Mouse (Mus musculus): ENCODE results near the gene Ptprt. TPM values are rescaled to one million over a fixed set of nuclear protein-coding genes. Genes with fewer than 3 reads are reported as not detected.
A peak's percentile ranks its signal among the peaks of the same experiment; 100 is the strongest.

Ptprt gene
- polyA plus RNA-seq, 1 experiment from 2014 or later = 14.0 TPM

- Histone ChIP-seq H3K27ac (replicated peaks) (no peak overlapping the region), H3K36me3 (no peaks in the 10 kb centered on the region), H3K27me3 (replicated peaks) (no peaks in the 10 kb centered on the region), H3K4me1 (no peaks in the 10 kb centered on the region), H3K9me3 (replicated peaks) (no peaks in the 10 kb centered on the region), H3K9ac (replicated peaks) (no peak overlapping the region), H3K4me3 (replicated peaks) (no peak overlapping the region), H3K4me2 (no peak overlapping the region)
- ATAC-seq (ENCODE audit: low FRiP score) = no peak
- 90% methylated on average over 2 of the region's 2 CpGs for WGBS
Measured at GRCm38 (mm10) chr2:161767528-161767927, 893.4 kb downstream of the Ptprt start.

GRCm38 (mm10) chr2:161713024-161713423 lies 947.9 kb downstream of the Ptprt start:
- Histone ChIP-seq H3K27me3 (replicated peaks) (no peaks in the 10 kb centered on the region), H3K4me1 (no peaks in the 10 kb centered on the region), H3K4me2 (no peak overlapping the region), H3K4me3 (replicated peaks) (no peak overlapping the region), H3K27ac (replicated peaks) (no peak overlapping the region), H3K9me3 (replicated peaks) (no peaks in the 10 kb centered on the region), H3K9ac (replicated peaks) (no peak overlapping the region), H3K36me3 (no peaks in the 10 kb centered on the region)
- ATAC-seq (ENCODE audit: low FRiP score) = no peak
- WGBS = 38% methylated on average over 4 of the region's 4 CpGs

GRCm38 (mm10) chr2:161709316-161709715 lies 951.6 kb downstream of the Ptprt start:
- Histone ChIP-seq H3K4me3 (replicated peaks) (no peak overlapping the region), H3K9me3 (replicated peaks) (no peaks in the 10 kb centered on the region), H3K4me2 (no peak overlapping the region), H3K4me1 (peaks cover 15% of the 10 kb centered on the region), H3K9ac (replicated peaks) (no peak overlapping the region), H3K27me3 (replicated peaks) (no peaks in the 10 kb centered on the region), H3K27ac (replicated peaks) (no peak overlapping the region), H3K36me3 (no peaks in the 10 kb centered on the region)
- ATAC-seq (ENCODE audit: low FRiP score) = no peak
- 92% methylated on average over 5 of the region's 5 CpGs for WGBS

- Histone ChIP-seq H3K27me3 (replicated peaks) (no peaks in the 10 kb centered on the region), H3K4me1 (peaks cover 16% of the 10 kb centered on the region), H3K4me3 (replicated peaks) (no peak overlapping the region), H3K27ac (replicated peaks) (no peak overlapping the region), H3K9me3 (replicated peaks) (no peaks in the 10 kb centered on the region), H3K36me3 (no peaks in the 10 kb centered on the region), H3K9ac (replicated peaks) (no peak overlapping the region), H3K4me2 (no peak overlapping the region)
- 90% methylated on average over 7 of the region's 7 CpGs for WGBS
- no peak for ATAC-seq (ENCODE audit: low FRiP score)
Measured at GRCm38 (mm10) chr2:161706386-161706915, 954.5 kb downstream of the Ptprt start.

DNA sequence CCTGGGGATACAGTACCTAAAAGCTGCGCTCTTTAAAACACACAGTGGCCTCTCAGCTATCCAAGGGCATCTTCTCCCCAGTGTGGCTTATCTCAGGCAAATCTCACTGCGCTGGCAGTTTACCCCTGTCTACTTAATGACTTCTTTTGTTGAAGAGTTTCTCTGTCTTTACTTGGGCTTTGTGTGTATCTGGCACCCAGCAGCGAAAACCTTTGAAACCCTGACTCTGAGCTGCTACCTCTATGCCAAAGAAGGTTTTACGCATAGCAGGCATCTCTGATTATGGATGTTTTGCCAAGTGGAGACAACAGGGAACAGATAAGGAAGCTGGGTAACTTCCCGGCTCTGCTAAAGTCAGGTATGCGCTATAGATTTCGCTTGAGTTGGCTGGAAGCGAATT lies 956.1 kb downstream of the Ptprt start:
- Histone ChIP-seq H3K27ac (replicated peaks) (0 out of 2 replicates have a peak overlapping the region, but pooled peaks have one; percentile 8), H3K9me3 (replicated peaks) (no peaks in the 10 kb centered on the region), H3K4me2 (no peak overlapping the region), H3K4me3 (replicated peaks) (no peak overlapping the region), H3K27me3 (replicated peaks) (no peaks in the 10 kb centered on the region), H3K4me1 (peaks cover 16% of the 10 kb centered on the region), H3K9ac (replicated peaks) (no peak overlapping the region), H3K36me3 (no peaks in the 10 kb centered on the region)
- 28% methylated on average over 8 of the region's 8 CpGs for WGBS
- no peak for ATAC-seq (ENCODE audit: low FRiP score)

GRCm38 (mm10) chr2:161704410-161704809 lies 956.5 kb downstream of the Ptprt start:
- WGBS = 14% methylated on average over 9 of the region's 9 CpGs

GRCm38 (mm10) chr2:161695819-161696218 lies 965.1 kb downstream of the Ptprt start:
- Histone ChIP-seq H3K4me1 (no peaks in the 10 kb centered on the region), H3K9me3 (replicated peaks) (no peaks in the 10 kb centered on the region), H3K4me3 (replicated peaks) (no peak overlapping the region), H3K27ac (replicated peaks) (no peak overlapping the region), H3K27me3 (replicated peaks) (no peaks in the 10 kb centered on the region), H3K36me3 (no peaks in the 10 kb centered on the region), H3K4me2 (no peak overlapping the region), H3K9ac (replicated peaks) (no peak overlapping the region)
- 93% methylated on average over 8 of the region's 8 CpGs for WGBS
- ATAC-seq (ENCODE audit: low FRiP score) = no peak

More at GRCm38 (mm10) chr2:161704410-161704809, 956.5 kb downstream of the Ptprt start:
- 0 out of 2 replicates have a peak overlapping the region, but pooled peaks have one; percentile 8 for H3K27ac ChIP-seq (replicated peaks)
- no peaks in the 10 kb centered on the region for H3K36me3 ChIP-seq
- H3K4me2 ChIP-seq = no peak overlapping the region
- H3K4me1 ChIP-seq = peaks cover 16% of the 10 kb centered on the region
- ATAC-seq (ENCODE audit: low FRiP score) = no peak
- no peak overlapping the region for H3K9ac ChIP-seq (replicated peaks)
- H3K4me3 ChIP-seq (replicated peaks) = no peak overlapping the region
- H3K9me3 ChIP-seq (replicated peaks) = no peaks in the 10 kb centered on the region
- no peaks in the 10 kb centered on the region for H3K27me3 ChIP-seq (replicated peaks)

DNA sequence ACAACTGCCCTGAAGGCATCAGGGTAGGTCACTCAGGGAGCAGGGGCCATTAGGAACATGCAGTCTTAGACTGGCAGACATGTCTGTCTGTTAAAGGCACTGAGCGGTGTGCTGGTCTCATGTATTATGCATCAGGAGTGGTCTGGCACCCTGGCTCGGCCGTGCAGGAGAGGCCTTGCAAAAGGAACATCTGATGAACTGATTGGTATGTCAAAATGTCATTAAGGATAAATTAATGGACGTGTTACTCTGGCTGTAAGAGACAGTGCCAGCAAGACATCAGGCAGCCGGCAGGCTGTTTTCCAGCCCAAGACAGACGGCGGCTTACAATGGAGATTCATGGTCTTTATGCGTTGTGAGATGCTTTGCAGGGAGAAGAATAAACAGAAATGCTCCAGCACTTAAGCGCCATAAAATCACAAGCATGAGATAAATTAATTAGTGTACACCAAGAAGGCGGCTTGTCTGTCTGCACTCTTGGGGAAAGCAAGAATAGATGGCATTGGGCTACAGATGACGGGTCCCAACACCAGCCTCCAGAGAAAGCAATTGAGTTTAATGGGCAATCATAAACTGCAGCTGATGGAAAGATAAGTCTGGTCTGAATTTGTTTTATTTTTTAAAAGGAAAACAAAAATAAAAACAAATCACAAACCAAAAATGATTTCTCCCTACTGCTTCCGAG lies 992.5 kb downstream of the Ptprt start:
- no peaks in the 10 kb centered on the region for H3K27me3 ChIP-seq (replicated peaks)
- H3K4me1 ChIP-seq = peaks cover 10% of the 10 kb centered on the region
- peak overlapping the region; percentile 74 for H3K27ac ChIP-seq (replicated peaks)
- H3K9me3 ChIP-seq (replicated peaks) = no peaks in the 10 kb centered on the region
- no peaks in the 10 kb centered on the region for H3K36me3 ChIP-seq
- peak; percentile 69; the same call in 1 of the 2 replicates for ATAC-seq (ENCODE audit: low FRiP score)
- no peak overlapping the region for H3K4me2 ChIP-seq
- H3K4me3 ChIP-seq (replicated peaks) = no peak overlapping the region
- no peak overlapping the region for H3K9ac ChIP-seq (replicated peaks)
- 18% methylated on average over 12 of the region's 12 CpGs for WGBS

- no peak for ATAC-seq (ENCODE audit: low FRiP score)
Measured at GRCm38 (mm10) chr2:161661912-161662311, 999.0 kb downstream of the Ptprt start.

DNA sequence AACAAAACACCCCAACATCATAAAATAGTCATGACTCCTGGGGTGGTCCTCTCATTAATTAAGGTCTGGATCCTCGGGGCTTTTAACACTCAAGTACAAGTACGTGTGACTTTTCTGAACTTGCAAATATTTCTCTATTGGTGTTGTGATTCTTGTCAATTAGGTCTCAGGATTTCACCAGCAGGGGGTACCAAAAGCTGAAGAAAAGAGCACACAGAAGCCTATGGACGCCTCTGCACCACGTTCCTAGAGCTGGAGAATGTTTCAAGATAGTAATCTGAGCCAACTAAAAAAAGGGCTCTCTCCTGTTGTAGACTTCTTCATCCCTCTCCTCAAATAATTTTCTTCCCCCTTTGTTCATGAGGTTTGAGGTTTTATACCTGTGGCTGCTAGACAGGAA lies 1000.1 kb downstream of the Ptprt start:
- H3K4me2 ChIP-seq = no peak overlapping the region
- H3K36me3 ChIP-seq = no peaks in the 10 kb centered on the region
- H3K27me3 ChIP-seq (replicated peaks) = no peaks in the 10 kb centered on the region
- no peak overlapping the region for H3K27ac ChIP-seq (replicated peaks)
- ATAC-seq (ENCODE audit: low FRiP score) = no peak
- no peak overlapping the region for H3K9ac ChIP-seq (replicated peaks)
- 31% methylated on average over 4 of the region's 4 CpGs for WGBS
- no peak overlapping the region for H3K4me3 ChIP-seq (replicated peaks)
- peaks cover 6% of the 10 kb centered on the region for H3K4me1 ChIP-seq
- no peaks in the 10 kb centered on the region for H3K9me3 ChIP-seq (replicated peaks)

More at GRCm38 (mm10) chr2:161661912-161662311, 999.0 kb downstream of the Ptprt start:
- Histone ChIP-seq H3K9ac (replicated peaks) (no peak overlapping the region), H3K9me3 (replicated peaks) (no peaks in the 10 kb centered on the region), H3K4me3 (replicated peaks) (no peak overlapping the region), H3K27me3 (replicated peaks) (no peaks in the 10 kb centered on the region), H3K27ac (replicated peaks) (no peak overlapping the region), H3K4me2 (no peak overlapping the region), H3K36me3 (no peaks in the 10 kb centered on the region), H3K4me1 (peaks cover 6% of the 10 kb centered on the region)
- WGBS = 21% methylated on average over 5 of the region's 5 CpGs

DNA sequence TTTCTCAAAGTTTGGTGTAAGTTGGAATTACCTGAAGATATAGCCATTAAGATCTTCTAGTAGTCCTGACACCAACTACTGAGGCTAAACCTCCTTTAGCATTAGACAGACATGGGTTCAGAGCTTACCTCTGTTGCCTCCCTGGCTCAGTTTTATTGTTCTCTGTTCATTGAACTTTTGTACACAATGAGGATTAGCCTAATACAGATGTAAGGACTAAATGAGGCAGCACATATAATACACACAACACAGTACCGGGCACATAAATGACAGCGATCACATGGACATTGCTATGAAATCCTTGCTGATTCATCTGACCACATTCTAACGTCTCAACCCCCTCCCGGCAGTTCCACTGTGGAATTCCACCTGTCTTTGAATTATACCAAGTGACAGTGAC lies 1003.9 kb downstream of the Ptprt start:
- ATAC-seq (ENCODE audit: low FRiP score) = no peak
- Histone ChIP-seq H3K9me3 (replicated peaks) (no peaks in the 10 kb centered on the region), H3K9ac (replicated peaks) (no peak overlapping the region), H3K4me1 (peaks cover 3% of the 10 kb centered on the region), H3K36me3 (no peaks in the 10 kb centered on the region), H3K4me3 (replicated peaks) (no peak overlapping the region), H3K27me3 (replicated peaks) (no peaks in the 10 kb centered on the region), H3K4me2 (no peak overlapping the region), H3K27ac (replicated peaks) (no peak overlapping the region)
- 93% methylated on average over 4 of the region's 4 CpGs for WGBS

GRCm38 (mm10) chr2:161656632-161657031 lies 1004.3 kb downstream of the Ptprt start:
- no peaks in the 10 kb centered on the region for H3K9me3 ChIP-seq (replicated peaks)
- H3K27ac ChIP-seq (replicated peaks) = no peak overlapping the region
- no peak overlapping the region for H3K9ac ChIP-seq (replicated peaks)
- H3K27me3 ChIP-seq (replicated peaks) = no peaks in the 10 kb centered on the region
- no peaks in the 10 kb centered on the region for H3K4me1 ChIP-seq
- no peaks in the 10 kb centered on the region for H3K36me3 ChIP-seq
- no peak overlapping the region for H3K4me3 ChIP-seq (replicated peaks)
- WGBS = 91% methylated on average over 3 of the region's 3 CpGs
- no peak overlapping the region for H3K4me2 ChIP-seq
- ATAC-seq (ENCODE audit: low FRiP score) = no peak
